Mouse (Mus musculus): ENCODE results near the gene Gm13030. TPM values are rescaled to one million over a fixed set of nuclear protein-coding genes. Genes with fewer than 3 reads are reported as not detected.
"Not testable (repeated sequence)": the region's sequence is repeated elsewhere in the genome, so short reads cannot be mapped to it uniquely, and the experiment has no call there.

Gene Gm13030
- polyA plus RNA-seq, 1 experiment from 2014 or later = not detected

GRCm38 (mm10) chr4:138884261-138884660 lies 10.5 kb upstream of the Gm13030 start:
- no peak overlapping the region for H3K9ac ChIP-seq (replicated peaks)
- H3K4me1 ChIP-seq = 0 out of 2 replicates have a peak, but pooled peaks cover 6% of the 10 kb centered on the region
- no peak overlapping the region for H3K4me2 ChIP-seq (replicated peaks)
- ATAC-seq (replicated peaks) = no peak
- no peak overlapping the region for H3K4me3 ChIP-seq
- no peaks in the 10 kb centered on the region for H3K9me3 ChIP-seq
- no peaks in the 10 kb centered on the region for H3K36me3 ChIP-seq
- no peak overlapping the region for H3K27ac ChIP-seq (replicated peaks)
- 13% methylated on average over 6 of the region's 6 CpGs for WGBS
- no peaks in the 10 kb centered on the region for H3K27me3 ChIP-seq

GRCm38 (mm10) chr4:138882179-138882578 lies 8.4 kb upstream of the Gm13030 start:
- no peak for ATAC-seq (replicated peaks)
- Histone ChIP-seq H3K4me3 (no peak overlapping the region), H3K27ac (replicated peaks) (no peak overlapping the region), H3K36me3 (no peaks in the 10 kb centered on the region), H3K4me1 (0 out of 2 replicates have a peak, but pooled peaks cover 6% of the 10 kb centered on the region), H3K4me2 (replicated peaks) (peak overlapping the region; percentile 10; the same call in 1 of the 2 replicates), H3K27me3 (no peaks in the 10 kb centered on the region), H3K9me3 (no peaks in the 10 kb centered on the region), H3K9ac (replicated peaks) (no peak overlapping the region)
- WGBS = 12% methylated on average over 16 of the region's 16 CpGs

GRCm38 (mm10) chr4:138880811-138881584 lies 7.2 kb upstream of the Gm13030 start:
- WGBS = 81% methylated on average over 7 of the region's 7 CpGs
- no peaks in the 10 kb centered on the region for H3K9me3 ChIP-seq
- no peaks in the 10 kb centered on the region for H3K27me3 ChIP-seq

GRCm38 (mm10) chr4:138879808-138880207 lies 6.0 kb upstream of the Gm13030 start:
- H3K36me3 ChIP-seq = no peaks in the 10 kb centered on the region
- H3K9me3 ChIP-seq = no peaks in the 10 kb centered on the region
- no peak for ATAC-seq (replicated peaks)
- no peak overlapping the region for H3K4me3 ChIP-seq
- H3K9ac ChIP-seq (replicated peaks) = no peak overlapping the region
- no peaks in the 10 kb centered on the region for H3K27me3 ChIP-seq
- no peak overlapping the region for H3K27ac ChIP-seq (replicated peaks)
- H3K4me2 ChIP-seq (replicated peaks) = no peak overlapping the region
- 87% methylated on average over 11 of the region's 11 CpGs for WGBS
- 0 out of 2 replicates have a peak, but pooled peaks cover 6% of the 10 kb centered on the region for H3K4me1 ChIP-seq

More at GRCm38 (mm10) chr4:138880811-138881584, 7.2 kb upstream of the Gm13030 start:
- Histone ChIP-seq H3K9ac (replicated peaks) (no peak overlapping the region), H3K4me3 (no peak overlapping the region), H3K36me3 (no peaks in the 10 kb centered on the region), H3K4me2 (replicated peaks) (no peak overlapping the region), H3K27ac (replicated peaks) (no peak overlapping the region), H3K4me1 (0 out of 2 replicates have a peak, but pooled peaks cover 6% of the 10 kb centered on the region)
- no peak for ATAC-seq (replicated peaks)

GRCm38 (mm10) chr4:138878783-138879182 lies 5.0 kb upstream of the Gm13030 start:
- Histone ChIP-seq H3K27ac (replicated peaks) (no peak overlapping the region), H3K9ac (replicated peaks) (no peak overlapping the region), H3K36me3 (no peaks in the 10 kb centered on the region), H3K9me3 (no peaks in the 10 kb centered on the region), H3K27me3 (no peaks in the 10 kb centered on the region), H3K4me1 (0 out of 2 replicates have a peak, but pooled peaks cover 6% of the 10 kb centered on the region), H3K4me3 (no peak overlapping the region), H3K4me2 (replicated peaks) (no peak overlapping the region)
- ATAC-seq (replicated peaks) = no peak
- 67% methylated on average over 8 of the region's 8 CpGs for WGBS

GRCm38 (mm10) chr4:138877731-138878130 lies 4.0 kb upstream of the Gm13030 start, which contains the start of gene Pla2g2e:
Pla2g2e (plus strand) TSS chr4:138877942.
- H3K27ac ChIP-seq (replicated peaks) = no peak within 1 kb of the TSS
- H3K9ac ChIP-seq (replicated peaks) = no peak within 1 kb of the TSS
- 0 out of 2 replicates have a peak, but pooled peaks cover 6% of the 10 kb centered on the region for H3K4me1 ChIP-seq
- H3K27me3 ChIP-seq = no peaks in the 10 kb centered on the region
- H3K9me3 ChIP-seq = no peaks in the 10 kb centered on the region
- no peak within 1 kb of the TSS for H3K4me2 ChIP-seq (replicated peaks)
- 81% methylated on average over 4 of the region's 4 CpGs for WGBS
- no peaks in the 10 kb centered on the region for H3K36me3 ChIP-seq
- no peak for ATAC-seq (replicated peaks)
- H3K4me3 ChIP-seq = no peak within 1 kb of the TSS

- no peak overlapping the region for H3K9ac ChIP-seq (replicated peaks)
- H3K9me3 ChIP-seq = no peaks in the 10 kb centered on the region
- no peaks in the 10 kb centered on the region for H3K36me3 ChIP-seq
- 99% methylated on average over 2 of the region's 2 CpGs for WGBS
- no peak overlapping the region for H3K4me3 ChIP-seq
- no peak overlapping the region for H3K4me2 ChIP-seq (replicated peaks)
- ATAC-seq (replicated peaks) = no peak
- no peak overlapping the region for H3K27ac ChIP-seq (replicated peaks)
- H3K27me3 ChIP-seq = no peaks in the 10 kb centered on the region
- no peaks in the 10 kb centered on the region for H3K4me1 ChIP-seq
Measured at GRCm38 (mm10) chr4:138875986-138876385, 2.2 kb upstream of the Gm13030 start.

GRCm38 (mm10) chr4:138875275-138875674 lies 1.5 kb upstream of the Gm13030 start:
- not testable (repeated sequence) for H3K4me2 ChIP-seq (replicated peaks); H3K27me3 ChIP-seq; ATAC-seq (replicated peaks); H3K9me3 ChIP-seq; H3K4me3 ChIP-seq; H3K4me1 ChIP-seq; H3K27ac ChIP-seq (replicated peaks); H3K36me3 ChIP-seq; H3K9ac ChIP-seq (replicated peaks)
- WGBS = 71% methylated on average over 2 of the region's 2 CpGs

GRCm38 (mm10) chr4:138868666-138869065 lies 5.1 kb downstream of the Gm13030 start:
- Histone ChIP-seq H3K27ac (replicated peaks) (no peak overlapping the region), H3K4me1 (no peaks in the 10 kb centered on the region), H3K9me3 (no peaks in the 10 kb centered on the region), H3K27me3 (no peaks in the 10 kb centered on the region), H3K36me3 (no peaks in the 10 kb centered on the region), H3K9ac (replicated peaks) (no peak overlapping the region), H3K4me3 (no peak overlapping the region), H3K4me2 (replicated peaks) (no peak overlapping the region)
- 57% methylated on average over 8 of the region's 8 CpGs for WGBS
- no peak for ATAC-seq (replicated peaks)

- H3K36me3 ChIP-seq = no peaks in the 10 kb centered on the region
- H3K9ac ChIP-seq (replicated peaks) = no peak overlapping the region
- H3K27ac ChIP-seq (replicated peaks) = no peak overlapping the region
- H3K4me2 ChIP-seq (replicated peaks) = no peak overlapping the region
- no peak for ATAC-seq (replicated peaks)
- no peaks in the 10 kb centered on the region for H3K4me1 ChIP-seq
- H3K9me3 ChIP-seq = no peaks in the 10 kb centered on the region
- no peak overlapping the region for H3K4me3 ChIP-seq
- 12% methylated on average over 7 of the region's 7 CpGs for WGBS
- H3K27me3 ChIP-seq = no peaks in the 10 kb centered on the region
Measured at GRCm38 (mm10) chr4:138866413-138866812, 7.4 kb downstream of the Gm13030 start.

GRCm38 (mm10) chr4:138865991-138866390 lies 7.8 kb downstream of the Gm13030 start:
- Histone ChIP-seq H3K9ac (replicated peaks) (no peak overlapping the region), H3K4me1 (no peaks in the 10 kb centered on the region), H3K27ac (replicated peaks) (no peak overlapping the region), H3K4me2 (replicated peaks) (no peak overlapping the region), H3K4me3 (no peak overlapping the region), H3K9me3 (no peaks in the 10 kb centered on the region), H3K36me3 (no peaks in the 10 kb centered on the region), H3K27me3 (no peaks in the 10 kb centered on the region)
- ATAC-seq (replicated peaks) = no peak
- WGBS = 69% methylated on average over 6 of the region's 6 CpGs

- no peak overlapping the region for H3K4me2 ChIP-seq (replicated peaks)
- H3K4me1 ChIP-seq = peaks cover 2% of the 10 kb centered on the region; the same call in 1 of the 2 replicates
- H3K27ac ChIP-seq (replicated peaks) = no peak overlapping the region
- no peaks in the 10 kb centered on the region for H3K36me3 ChIP-seq
- no peak for ATAC-seq (replicated peaks)
- WGBS = 42% methylated on average over 5 of the region's 5 CpGs
- no peaks in the 10 kb centered on the region for H3K27me3 ChIP-seq
- no peak overlapping the region for H3K4me3 ChIP-seq
- no peak overlapping the region for H3K9ac ChIP-seq (replicated peaks)
- no peaks in the 10 kb centered on the region for H3K9me3 ChIP-seq
Measured at GRCm38 (mm10) chr4:138865092-138865491, 8.7 kb downstream of the Gm13030 start.

All from forebrain, embryonic 15.5 days (tissue).